Mouse (Mus musculus) retina, embryonic 14.5 days (tissue): ENCODE measurements around the gene H2afj.

Experiments used
- DNase-seq: peaks from one replicate; pipeline ENCODE4 v3.0.0-alpha.2; 2015; ENCODE audit warnings: low spot score

H2afj gene

DNA sequence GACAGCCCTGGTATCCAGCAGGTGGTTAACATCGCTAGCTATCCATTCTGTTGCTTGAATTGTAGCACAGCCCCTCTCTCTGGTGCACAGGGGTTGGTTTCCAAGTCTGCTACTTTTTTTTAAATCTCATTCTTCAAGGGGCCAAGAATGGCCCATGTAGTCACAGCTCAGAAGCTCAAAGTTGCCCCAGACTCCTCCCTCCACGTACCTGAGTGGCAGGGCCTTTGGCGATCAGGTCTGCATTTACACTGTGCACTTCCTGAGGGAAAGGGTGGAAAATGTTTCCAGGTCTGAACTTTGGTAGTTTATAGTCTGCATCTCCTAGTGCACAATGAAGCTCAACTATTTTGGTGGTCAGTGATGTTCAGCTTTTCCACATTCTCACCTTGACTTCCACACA, 39.2 kb downstream of the H2afj start:
- DNase-seq: no peak

DNA sequence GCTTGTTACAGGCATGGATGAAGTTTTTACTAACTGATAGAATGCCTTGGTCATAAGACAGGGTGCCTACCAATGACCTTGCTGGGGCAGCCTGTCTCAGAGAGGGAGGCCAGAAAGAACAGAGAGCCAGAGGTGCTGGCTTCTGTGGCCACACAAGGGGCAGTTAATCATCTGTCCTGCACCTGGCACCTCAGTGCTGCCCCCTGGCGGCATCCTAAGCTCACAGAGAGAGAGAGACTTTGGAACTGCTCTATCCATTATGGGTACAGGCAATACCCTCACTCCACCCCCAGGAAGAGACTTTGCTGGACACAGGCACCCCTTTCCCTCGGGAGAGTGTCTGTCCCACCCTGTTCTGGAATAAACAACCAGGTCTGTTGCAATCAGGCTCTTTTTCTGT, 39.7 kb downstream of the H2afj start:
- DNase-seq: no peak

DNA sequence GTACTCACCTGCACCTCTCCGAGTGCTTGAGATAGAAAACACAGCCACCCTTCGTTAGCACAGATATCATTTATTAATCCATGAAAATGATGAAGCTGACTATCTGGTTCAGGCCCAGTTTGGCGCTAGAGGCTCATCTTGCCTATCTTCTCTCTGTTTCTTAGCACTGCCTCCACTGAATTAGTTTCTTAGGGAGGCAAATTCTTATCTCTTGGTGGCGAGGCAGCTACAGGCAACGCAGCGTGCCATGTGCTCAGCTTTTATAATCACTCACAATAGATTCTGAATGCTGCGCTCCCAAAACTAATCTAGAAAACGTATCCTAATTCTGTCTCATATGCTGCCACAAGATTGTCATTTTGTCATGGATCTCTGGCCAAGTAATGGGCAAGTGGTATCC, 40.4 kb downstream of the H2afj start:
- DNase-seq: no peak

DNA sequence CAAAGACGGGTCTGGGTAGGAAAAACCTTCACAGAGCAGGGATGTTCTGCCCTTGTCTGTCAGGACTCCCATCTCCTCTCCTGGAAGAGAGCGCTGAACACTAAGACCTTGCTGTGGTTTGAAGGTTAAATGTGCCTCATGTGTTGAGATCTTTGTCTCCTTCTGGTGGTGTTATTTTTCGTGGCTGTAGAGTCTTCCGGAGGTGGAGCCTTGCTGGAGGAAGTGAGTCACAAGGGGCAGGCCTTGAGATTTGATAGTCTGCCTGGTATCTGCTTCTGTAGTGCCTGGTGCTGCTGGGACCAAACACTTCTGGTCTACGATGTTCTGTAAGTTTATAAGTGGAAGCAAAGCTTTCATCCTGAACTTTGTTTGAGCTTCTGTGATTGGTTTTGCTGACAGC, 40.9 kb downstream of the H2afj start:
- no peak for DNase-seq

DNA sequence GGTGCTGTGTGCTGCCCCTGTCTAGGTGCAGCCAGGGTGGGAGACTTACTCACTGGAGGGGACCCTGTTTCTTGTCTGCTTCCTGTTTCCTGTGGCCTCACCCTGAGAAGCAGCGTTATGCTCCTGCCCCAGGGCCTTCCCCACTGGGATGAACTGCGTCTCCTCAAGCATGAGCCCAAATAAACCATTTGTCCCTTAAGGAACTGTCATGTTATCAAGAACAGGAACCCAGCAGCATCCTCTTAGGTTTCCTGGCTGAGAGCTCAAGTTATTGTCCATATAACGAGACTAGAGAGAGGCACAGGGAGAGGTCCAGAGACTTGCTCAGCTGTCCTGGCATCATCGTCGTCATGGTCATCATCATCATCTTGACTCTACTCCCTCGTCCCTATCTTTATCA, 42.2 kb downstream of the H2afj start:
- DNase-seq: no peak

DNA sequence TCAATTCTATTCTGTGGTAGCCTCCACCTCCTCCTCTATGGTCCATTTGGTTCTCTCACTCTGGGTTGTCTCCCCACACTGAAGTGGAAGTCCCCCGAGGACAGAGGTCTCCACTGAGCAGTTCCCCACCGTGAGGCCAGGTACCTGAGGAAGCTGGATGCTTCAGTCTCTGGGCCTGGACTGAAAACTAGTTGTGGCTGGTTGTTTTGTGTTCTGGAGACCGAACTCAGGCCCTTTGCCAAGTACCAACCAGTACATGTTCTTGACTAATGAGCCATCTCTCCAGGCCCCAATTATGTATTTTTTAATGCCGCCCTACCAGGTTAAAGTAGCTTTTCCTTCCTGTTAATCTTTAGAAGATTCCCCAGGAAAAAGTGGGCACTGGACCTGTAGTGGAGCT, 44.3 kb downstream of the H2afj start:
- no peak for DNase-seq

DNA sequence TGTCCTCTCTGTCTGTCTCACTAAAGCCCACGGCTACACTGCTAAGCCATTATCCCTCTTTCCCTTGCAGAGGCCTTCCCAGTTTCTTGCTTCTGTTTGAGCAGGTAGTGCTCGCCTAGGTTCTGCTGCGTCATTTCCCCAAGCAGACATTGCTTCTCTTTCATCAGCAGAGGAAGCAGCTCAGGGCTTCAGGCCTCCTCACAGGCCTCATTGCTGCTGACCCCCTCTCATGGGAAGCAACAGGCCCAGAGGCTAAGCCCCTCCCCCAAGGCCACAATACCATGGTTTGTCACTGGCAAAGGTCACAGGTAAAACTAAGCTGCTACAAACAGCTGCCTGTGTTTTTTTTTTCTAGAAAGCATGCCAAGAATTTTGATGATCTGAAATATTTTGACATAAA, 44.7 kb downstream of the H2afj start:
- DNase-seq: peak; percentile 20

DNA sequence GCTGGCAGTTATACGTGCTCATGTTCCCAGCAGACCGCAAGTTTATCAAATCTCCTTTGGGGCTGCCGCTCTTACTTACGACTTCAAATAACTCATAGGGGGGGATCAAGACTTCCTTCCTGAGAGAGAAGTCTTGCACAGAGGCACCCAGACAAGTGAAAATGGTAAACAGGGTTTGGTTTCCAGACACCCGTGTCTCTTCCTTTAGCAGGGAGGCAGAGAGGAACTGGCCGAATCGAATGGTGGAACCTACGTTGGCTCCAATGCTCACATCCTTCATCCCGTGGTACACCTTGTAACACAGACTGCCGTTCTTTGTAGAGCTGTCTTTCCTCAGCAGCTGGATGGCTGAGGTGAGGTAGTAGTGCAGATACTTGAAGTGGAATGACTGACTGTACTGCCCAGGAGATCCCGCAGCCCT, 46.3 kb downstream of the H2afj start:
- DNase-seq: no peak

DNA sequence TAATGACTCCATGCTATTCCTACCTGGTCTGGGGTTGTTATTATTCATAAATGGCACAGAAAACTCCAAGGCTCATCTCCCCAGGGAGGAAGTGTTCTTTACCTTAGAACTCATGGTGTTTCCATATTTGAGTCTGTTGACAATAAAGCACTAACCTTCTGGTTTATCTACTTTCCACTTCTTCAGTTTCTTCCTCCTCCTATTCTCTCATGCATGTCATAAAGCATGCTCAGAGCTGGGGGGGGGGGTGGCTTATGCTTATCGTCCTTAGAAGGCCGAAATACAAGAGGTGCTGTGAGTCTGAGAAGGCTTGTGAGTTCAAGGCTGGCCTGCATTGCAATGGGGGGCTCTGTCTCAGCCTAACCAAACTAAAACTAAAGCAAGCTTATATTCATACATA, 47.1 kb downstream of the H2afj start:
- no peak for DNase-seq

DNA sequence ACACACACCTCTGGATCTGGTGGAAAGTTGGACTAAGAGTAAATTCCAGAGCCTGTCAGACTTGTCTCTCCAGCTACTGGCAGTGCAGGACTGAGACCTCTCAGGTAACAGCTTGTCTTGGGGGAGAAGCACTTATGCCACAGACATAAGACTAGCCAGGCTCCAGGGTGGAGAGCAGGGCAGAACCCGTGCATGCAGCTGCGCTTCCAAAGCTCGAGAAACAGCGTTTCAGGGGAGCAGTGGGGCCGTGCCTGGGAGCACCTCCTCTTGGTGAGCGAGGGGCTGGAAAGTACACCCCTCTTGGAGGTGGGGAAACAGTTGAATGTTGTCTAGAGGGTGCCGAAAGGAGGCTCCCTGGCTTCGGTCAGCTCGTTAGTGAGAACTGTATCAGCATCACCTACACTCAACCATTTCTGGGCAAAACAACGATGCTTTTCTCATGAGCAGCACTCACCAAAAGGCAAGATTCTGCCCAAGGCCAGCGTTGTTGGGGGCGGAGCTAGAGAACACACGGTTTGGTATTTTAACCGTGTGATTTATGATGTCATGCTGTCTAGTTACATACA, 48.1 kb downstream of the H2afj start:
- DNase-seq: no peak

DNA sequence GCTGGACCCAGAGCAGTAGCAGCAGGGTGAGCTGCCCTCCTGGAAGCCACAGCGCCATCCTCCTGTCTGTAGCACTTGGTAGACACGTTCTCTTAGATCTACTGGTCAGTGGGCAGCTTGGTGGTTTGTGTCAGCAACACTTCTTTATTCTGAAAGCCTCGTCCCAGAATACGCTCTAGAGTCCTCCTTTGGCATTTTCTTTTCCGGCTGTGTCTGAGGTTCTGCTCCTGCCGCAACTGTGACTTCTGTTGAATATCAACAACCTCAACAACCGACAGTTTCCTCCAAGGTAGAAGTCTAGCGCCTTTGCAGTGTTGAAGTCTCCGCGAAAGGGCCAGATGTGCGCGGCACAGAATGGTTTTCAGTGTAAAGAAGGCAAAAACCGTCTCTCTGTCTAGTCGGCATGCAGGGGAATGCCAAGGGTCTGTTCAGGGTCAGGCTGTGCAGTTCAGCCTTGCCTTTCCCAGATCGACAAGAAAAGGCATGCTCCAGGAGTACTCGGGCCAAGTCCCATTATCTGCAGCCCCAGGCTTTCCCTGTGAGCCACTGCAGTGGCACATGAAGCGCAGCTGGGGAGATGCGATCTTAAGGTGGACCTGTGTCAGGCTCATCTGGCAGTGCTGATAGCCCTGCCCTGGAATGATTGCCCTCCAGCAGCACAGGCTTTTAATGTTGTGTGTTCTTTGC, 49.3 kb downstream of the H2afj start, which contains the start of gene Art4:
Gene Art4, minus strand, starts transcription at position 548 of the 687 bp plus-strand sequence.
- DNase-seq: no peak

DNA sequence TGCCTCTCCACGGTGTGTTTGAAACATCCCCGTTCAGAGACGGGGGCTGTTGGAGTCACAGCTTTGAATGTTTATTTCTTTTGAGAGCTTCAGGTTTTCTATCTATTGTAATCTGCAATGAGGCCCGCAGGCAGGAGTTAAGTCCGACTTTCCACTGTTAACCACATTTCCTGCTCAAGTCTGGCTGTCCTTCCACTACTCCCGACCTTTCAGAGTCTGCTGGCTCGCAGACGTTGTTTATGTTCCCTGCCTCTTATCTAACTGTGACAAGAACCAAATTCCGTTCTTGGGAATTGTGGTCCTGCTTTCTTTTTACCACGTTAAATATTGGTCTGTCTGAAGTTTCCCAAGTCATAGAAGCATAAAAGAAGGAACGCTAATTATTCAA, 49.8 kb downstream of the H2afj start:
- no peak for DNase-seq

DNA sequence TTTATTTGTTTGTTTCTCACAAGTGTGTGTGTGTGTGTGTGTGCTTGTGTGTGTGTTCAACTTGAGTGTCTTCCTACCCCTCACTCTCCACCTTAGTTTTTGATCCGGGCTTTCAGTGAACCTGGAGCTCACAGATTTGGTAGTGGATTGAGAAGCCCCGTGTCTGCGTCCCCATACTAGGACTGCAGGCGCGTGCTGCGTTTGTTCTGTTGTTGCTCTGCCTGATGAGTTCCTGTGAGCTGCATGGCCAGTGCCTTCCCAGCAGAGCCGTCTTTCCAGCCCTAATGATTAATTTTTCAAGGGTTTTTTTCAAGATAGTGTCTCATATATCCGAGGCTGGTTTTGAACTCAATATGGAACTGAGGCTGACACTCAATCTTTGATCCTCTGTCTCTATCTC, 50.4 kb downstream of the H2afj start:
- no peak for DNase-seq
